Mouse (Mus musculus) heart, embryonic 10.5 days (tissue): ENCODE measurements around the gene Nsun2. TPM values are rescaled to one million over a fixed set of nuclear protein-coding genes. Genes with fewer than 3 reads are reported as not detected.
"Not testable (repeated sequence)": the region's sequence is repeated elsewhere in the genome, so short reads cannot be mapped to it uniquely, and the experiment has no call there.

Experiments
- DNase-seq: peaks from one replicate; pipeline ENCODE4 v3.0.0-alpha.2; 2017; ENCODE audit warnings: low spot score
- H3K27ac ChIP-seq: fragments of 300-500 bp; sonication (generic); 2 replicates; pipeline ENCODE4 v1.5.1; 2016; ENCODE audit warnings: mild to moderate bottlenecking
- H3K27me3 ChIP-seq: fragments of 300-500 bp; sonication (generic); 2 replicates; pipeline ENCODE4 v1.6.1; 2016; ENCODE audit warnings: mild to moderate bottlenecking; ENCODE audit not compliant: poor library complexity, insufficient read depth, severe bottlenecking
- H3K36me3 ChIP-seq: fragments of 300-500 bp; sonication (generic); 2 replicates; pipeline ENCODE4 v1.6.1; 2016; ENCODE audit warnings: mild to moderate bottlenecking, moderate library complexity
- H3K4me1 ChIP-seq: fragments of 300-500 bp; sonication (generic); 2 replicates; pipeline ENCODE4 v1.6.1; 2016; ENCODE audit warnings: mild to moderate bottlenecking
- H3K4me3 ChIP-seq: fragments of 300-500 bp; sonication (generic); 2 replicates; pipeline ENCODE4 v1.5.1; 2016; ENCODE audit warnings: mild to moderate bottlenecking, moderate library complexity
- H3K9me3 ChIP-seq: fragments of 300-500 bp; sonication (generic); 2 replicates; pipeline ENCODE4 v1.6.1; 2016; ENCODE audit warnings: mild to moderate bottlenecking, moderate library complexity
- WGBS: fragments of 180-500 bp; shearing (Covaris S2); methylation state at CpG from one replicate; pipeline ENCODE4 v1.1.7; 2016; 5-methylcytosine and 5-hydroxymethylcytosine counted together
- polyA plus RNA-seq: library from polyadenylated mRNA; unstranded; fragments of >200 nt; fragmentation: Nextera tagmentation; extraction: Ambion mirVana; gene quantifications from 2 replicates; pipeline ENCODE4 v1.2.1, GENCODE M21; 2016

Gene Nsun2
- polyA plus RNA-seq, 1 experiment from 2014 or later, result 140 TPM

DNA sequence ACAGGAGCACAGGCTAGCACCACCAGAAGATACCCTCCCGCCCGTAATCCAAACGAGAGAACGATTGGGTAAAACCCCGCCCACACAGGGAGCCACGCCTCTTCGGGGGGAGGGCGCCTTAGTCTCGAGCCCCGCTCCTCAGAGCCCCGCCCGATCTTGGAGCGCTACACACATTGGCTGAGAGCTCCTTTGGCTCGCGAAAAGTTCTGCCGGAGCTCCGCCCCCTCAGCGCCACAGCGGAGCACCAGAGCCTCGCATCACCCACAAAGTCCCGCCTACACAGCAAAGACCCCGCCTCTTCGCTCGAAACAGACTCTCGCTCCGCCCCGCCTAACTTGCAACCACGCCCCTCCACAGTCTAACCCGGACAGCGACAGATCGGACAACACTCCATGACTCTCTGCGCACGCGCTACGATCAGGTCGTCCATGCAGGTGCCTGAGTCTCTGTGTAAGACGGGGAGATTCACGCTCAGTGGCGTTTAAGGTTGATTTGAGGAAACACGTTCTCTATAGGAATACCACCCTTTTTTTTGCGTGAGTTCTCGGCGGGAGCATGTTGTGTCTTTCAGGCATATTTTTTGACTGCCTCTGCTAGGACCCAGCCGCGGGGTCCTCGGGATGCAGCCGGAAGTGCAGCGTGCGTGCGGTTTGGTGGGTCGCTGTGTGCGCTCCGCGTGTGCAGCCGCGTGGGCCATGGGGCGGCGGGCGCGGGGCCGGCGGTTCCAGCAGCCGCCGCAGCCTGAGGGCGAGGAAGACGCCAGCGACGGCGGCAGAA is 78.0 kb downstream of the Nsun2 start, which contains the start of gene Srd5a1:
Gene Srd5a1, minus strand, starts transcription at position 45 of the 777 bp plus-strand sequence.
- Histone ChIP-seq H3K36me3 (peaks cover 29% of the 10 kb centered on the region), H3K27me3 (peaks cover 10% of the 10 kb centered on the region; the same call in 1 of the 2 replicates), H3K4me3 (peak within 1 kb of the TSS; percentile 98), H3K27ac (peak within 1 kb of the TSS; percentile 94), H3K9me3 (no peaks in the 10 kb centered on the region), H3K4me1 (peaks cover 13% of the 10 kb centered on the region; the same call in 1 of the 2 replicates)
- under 1% methylated on average over 69 of the region's 69 CpGs for WGBS
- DNase-seq, result peak; percentile 100

DNA sequence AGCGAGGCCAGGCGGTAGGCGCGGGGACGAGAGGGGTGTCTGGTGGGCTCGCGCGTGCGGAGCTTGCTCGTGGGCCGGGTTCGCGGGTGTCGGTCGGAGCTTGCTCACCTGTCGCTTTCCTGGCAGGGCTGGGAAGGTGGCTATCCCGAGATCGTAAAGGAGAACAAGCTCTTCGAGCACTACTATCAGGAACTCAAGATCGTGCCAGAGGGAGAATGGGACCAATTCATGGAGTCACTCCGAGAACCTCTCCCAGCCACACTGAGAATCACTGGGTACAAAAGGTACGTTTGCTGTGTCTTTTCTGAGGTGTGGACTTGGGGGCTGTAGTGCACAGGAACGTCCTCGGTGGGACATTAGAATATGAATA is 78.6 kb downstream of the Nsun2 start:
- Histone ChIP-seq H3K36me3 (peaks cover 35% of the 10 kb centered on the region), H3K27ac (peak overlapping the region; percentile 94), H3K27me3 (peaks cover 10% of the 10 kb centered on the region; the same call in 1 of the 2 replicates), H3K4me1 (peaks cover 13% of the 10 kb centered on the region; the same call in 1 of the 2 replicates), H3K4me3 (peak overlapping the region; percentile 98), H3K9me3 (no peaks in the 10 kb centered on the region)
- DNase-seq, result peak; percentile 80
- whole genome bisulfite sequencing, result under 1% methylated on average over 24 of the region's 24 CpGs

DNA sequence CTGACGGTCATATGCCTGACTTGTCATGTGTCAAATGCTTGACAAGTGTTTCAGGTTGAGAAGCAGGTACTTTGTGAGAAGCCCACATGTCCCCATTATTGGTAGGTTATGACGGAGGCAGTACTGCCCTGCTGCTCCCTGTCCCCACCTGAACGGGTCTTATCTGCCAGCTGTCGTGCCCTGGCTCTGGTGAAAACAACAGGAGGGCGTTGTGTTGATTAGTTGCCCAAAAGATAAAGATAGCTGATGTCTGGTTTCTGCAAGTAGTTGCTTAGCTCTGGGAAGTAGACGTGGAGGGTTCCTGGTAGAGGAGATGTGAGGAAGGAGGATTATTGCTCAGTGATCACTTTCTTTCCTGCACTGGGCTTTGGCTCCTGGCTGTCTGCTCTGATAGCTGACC is 83.2 kb downstream of the Nsun2 start:
- peaks cover 80% of the 10 kb centered on the region for H3K36me3 ChIP-seq

DNA sequence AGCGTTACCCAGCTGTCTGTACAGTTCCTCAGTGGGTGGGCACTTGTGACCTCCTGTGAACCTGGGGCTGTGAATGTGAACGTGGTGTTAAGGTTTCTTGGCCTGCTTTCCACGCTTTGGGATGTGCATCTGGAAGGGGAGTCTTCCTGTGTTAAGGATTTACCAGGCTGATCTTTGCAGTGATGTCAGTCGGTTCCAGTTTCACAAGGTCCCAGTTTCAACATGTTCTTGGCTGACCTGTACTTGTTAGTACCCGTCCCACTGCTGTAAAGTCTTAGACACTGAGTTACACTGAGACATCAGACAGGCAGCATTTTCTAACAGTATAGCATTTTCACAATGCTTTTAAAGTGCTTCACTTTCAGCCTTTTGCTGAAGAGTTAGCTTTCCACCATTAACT is 90.3 kb downstream of the Nsun2 start:
- no peak for DNase-seq
- no peaks in the 10 kb centered on the region for H3K27me3 ChIP-seq
- WGBS, result 90% methylated on average over 5 of the region's 5 CpGs
- H3K4me1 ChIP-seq, result no peaks in the 10 kb centered on the region
- peaks cover 98% of the 10 kb centered on the region for H3K36me3 ChIP-seq
- H3K27ac ChIP-seq, result no peak overlapping the region
- H3K4me3 ChIP-seq, result no peak overlapping the region
- H3K9me3 ChIP-seq, result no peaks in the 10 kb centered on the region

More for the DNA sequence above, 83.2 kb downstream of the Nsun2 start:
- Histone ChIP-seq H3K27me3 (no peaks in the 10 kb centered on the region), H3K9me3 (no peaks in the 10 kb centered on the region), H3K4me3 (no peak overlapping the region), H3K4me1 (no peaks in the 10 kb centered on the region), H3K27ac (no peak overlapping the region)
- 67% methylated on average over 6 of the region's 6 CpGs for WGBS
- DNase-seq, result no peak

DNA sequence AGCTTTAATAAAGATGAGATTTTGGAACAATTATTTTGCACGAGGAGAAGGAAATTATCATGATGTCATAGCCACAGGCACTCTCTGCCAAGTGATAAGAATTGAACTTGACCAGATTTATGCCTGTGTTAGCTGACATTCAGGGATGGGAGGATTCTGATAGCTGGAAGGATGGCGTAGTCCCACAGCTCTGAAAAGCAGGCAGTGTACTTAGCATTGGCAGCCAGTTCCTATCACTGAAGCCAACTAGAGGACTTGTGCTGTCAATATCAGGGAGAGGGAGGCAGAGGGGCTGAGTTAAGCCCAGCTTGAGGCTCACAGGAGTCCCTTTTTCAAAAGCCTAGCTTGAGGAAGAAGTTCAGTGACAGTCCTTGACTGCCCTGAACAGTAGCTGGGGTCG is 91.0 kb downstream of the Nsun2 start:
- Histone ChIP-seq H3K27ac (no peak overlapping the region), H3K4me1 (no peaks in the 10 kb centered on the region), H3K27me3 (no peaks in the 10 kb centered on the region), H3K9me3 (no peaks in the 10 kb centered on the region), H3K4me3 (no peak overlapping the region), H3K36me3 (peaks cover 98% of the 10 kb centered on the region)
- 89% methylated on average over 3 of the region's 3 CpGs for WGBS
- DNase-seq, result no peak

DNA sequence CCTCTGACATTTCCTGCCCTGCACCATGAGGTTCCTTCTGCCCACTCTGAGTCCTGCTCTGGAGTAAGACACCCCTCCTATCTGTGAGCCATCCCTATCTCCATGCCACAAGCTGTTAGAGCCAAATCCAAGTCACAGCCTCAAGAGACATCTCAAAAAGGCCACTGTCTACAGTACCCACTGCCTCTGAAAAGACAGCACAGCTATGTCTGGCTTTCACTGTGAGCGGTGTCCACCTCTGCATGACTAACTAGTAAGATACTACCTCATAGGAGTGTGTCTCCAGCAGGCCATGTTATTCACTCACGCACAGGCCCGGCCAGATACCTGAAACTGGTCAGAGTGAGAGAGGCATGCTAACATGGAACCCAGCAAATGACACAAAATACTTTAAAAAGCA is 94.4 kb downstream of the Nsun2 start:
- peak; percentile 51 for DNase-seq
- no peak overlapping the region for H3K4me3 ChIP-seq
- H3K9me3 ChIP-seq, result no peaks in the 10 kb centered on the region
- no peaks in the 10 kb centered on the region for H3K4me1 ChIP-seq
- H3K36me3 ChIP-seq, result peaks cover 99% of the 10 kb centered on the region
- H3K27me3 ChIP-seq, result no peaks in the 10 kb centered on the region
- 98% methylated on average over 3 of the region's 3 CpGs for WGBS
- no peak overlapping the region for H3K27ac ChIP-seq

DNA sequence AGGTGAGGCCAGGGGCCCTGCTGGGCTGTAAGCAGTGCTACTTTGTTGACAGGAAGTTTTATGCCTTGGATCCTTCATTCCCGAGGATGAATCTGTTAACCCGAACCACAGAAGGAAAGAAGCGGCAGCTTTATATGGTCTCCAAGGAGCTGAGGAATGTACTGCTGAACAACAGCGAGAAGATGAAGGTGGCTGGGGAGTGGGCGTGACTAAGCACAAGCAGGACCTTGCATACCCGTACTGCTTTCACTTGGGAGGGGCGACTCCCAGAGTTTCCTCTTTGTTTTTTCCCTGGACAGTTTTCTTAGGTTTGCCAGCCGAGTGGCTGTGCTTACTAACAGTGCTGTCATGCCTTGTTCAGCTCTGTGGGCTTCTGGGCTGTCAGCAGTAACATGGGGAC is 97.0 kb downstream of the Nsun2 start:
- WGBS, result 85% methylated on average over 8 of the region's 8 CpGs
- H3K27ac ChIP-seq, result no peak overlapping the region
- no peak for DNase-seq
- H3K4me1 ChIP-seq, result no peaks in the 10 kb centered on the region
- no peaks in the 10 kb centered on the region for H3K27me3 ChIP-seq
- peaks cover 99% of the 10 kb centered on the region for H3K36me3 ChIP-seq
- no peak overlapping the region for H3K4me3 ChIP-seq
- no peaks in the 10 kb centered on the region for H3K9me3 ChIP-seq

DNA sequence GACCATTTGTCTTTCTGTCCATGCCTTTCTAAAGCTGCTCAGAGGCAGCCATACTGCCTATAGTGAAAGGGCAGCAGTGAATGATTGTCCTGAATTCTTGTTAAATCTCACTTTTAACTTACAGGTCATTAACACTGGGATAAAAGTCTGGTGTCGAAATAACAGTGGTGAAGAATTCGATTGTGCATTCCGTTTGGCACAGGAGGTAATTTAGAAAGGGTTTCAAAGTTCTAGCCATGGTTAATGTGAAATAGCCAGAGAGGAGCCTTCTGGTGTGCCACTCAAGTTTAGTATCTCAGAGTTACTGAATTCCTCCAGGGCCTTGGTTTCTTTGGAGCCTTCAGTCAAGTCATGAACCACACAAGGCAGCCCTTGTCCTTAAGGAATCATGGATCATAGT is 97.6 kb downstream of the Nsun2 start:
- Histone ChIP-seq H3K27ac (no peak overlapping the region), H3K27me3 (no peaks in the 10 kb centered on the region), H3K4me3 (no peak overlapping the region), H3K36me3 (peaks cover 100% of the 10 kb centered on the region), H3K9me3 (no peaks in the 10 kb centered on the region), H3K4me1 (no peaks in the 10 kb centered on the region)
- 94% methylated on average over 3 of the region's 3 CpGs for WGBS
- peak; percentile 42 for DNase-seq

DNA sequence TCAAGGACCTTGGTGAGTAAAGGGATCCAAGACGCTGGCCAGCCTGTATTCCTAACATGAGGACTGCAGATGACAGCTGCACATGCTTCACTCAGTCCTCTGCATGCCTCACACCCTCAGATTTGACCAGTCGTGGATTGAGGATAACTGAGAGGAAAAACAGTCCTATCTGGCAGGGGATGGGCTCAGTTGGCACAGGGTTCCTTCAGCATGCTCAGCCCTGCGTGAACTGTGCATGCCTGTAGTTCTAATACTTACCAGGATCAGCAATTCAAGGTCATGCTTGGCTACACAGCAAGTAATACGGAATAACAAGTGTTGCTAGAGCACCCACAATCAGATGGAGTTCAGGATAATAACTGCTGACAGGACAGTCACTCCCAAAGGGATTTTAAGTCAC is 98.1 kb downstream of the Nsun2 start:
- peaks cover 100% of the 10 kb centered on the region for H3K36me3 ChIP-seq
- 83% methylated on average over 4 of the region's 4 CpGs for WGBS
- no peaks in the 10 kb centered on the region for H3K4me1 ChIP-seq
- H3K27ac ChIP-seq, result no peak overlapping the region
- no peak overlapping the region for H3K4me3 ChIP-seq
- no peaks in the 10 kb centered on the region for H3K9me3 ChIP-seq
- peak; percentile 52 for DNase-seq
- H3K27me3 ChIP-seq, result no peaks in the 10 kb centered on the region

DNA sequence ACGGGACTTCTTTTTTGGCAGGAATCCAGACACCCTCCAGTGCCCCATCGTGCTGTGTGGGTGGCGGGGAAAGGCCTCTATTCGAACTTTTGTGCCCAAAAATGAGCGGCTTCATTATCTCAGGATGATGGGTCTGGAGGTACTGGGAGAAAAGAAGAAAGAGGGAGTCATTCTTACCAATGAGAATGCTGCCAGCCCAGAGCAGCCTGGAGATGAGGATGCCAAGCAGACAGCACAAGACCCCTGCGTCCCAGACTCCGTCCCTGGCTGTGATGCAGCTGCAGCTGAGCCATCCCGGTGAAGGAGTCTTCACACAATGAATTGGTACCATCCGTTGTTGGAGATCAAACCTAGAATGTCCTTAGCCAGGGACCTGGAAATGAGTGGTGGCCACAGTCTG is 100.0 kb downstream of the Nsun2 start:
- WGBS, result 91% methylated on average over 9 of the region's 9 CpGs

DNA sequence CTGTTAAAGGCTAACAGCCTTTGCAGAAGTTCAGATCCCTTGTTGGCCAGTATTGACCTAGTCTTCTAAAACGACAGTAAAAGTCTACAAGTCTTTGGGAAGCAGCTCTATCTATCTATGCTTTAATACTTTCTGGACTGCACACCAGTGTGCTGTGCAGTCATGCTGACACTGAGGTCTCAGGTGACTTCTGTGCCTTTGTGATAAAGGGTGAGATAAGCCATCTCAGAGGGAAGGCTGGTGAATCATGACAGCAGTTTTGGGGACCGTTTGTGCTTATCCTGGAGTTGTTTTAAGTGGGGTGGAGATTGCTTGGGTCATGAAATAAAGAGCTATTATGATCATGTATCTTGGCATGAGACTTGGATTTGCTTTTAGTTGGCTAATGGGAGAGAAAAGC is 100.4 kb downstream of the Nsun2 start:
- H3K36me3 ChIP-seq, result peaks cover 94% of the 10 kb centered on the region

More for the DNA sequence above, 100.0 kb downstream of the Nsun2 start:
- peak; percentile 59 for DNase-seq
- Histone ChIP-seq H3K9me3 (no peaks in the 10 kb centered on the region), H3K36me3 (peaks cover 96% of the 10 kb centered on the region), H3K27ac (no peak overlapping the region), H3K4me3 (no peak overlapping the region), H3K27me3 (no peaks in the 10 kb centered on the region), H3K4me1 (no peaks in the 10 kb centered on the region)

DNA sequence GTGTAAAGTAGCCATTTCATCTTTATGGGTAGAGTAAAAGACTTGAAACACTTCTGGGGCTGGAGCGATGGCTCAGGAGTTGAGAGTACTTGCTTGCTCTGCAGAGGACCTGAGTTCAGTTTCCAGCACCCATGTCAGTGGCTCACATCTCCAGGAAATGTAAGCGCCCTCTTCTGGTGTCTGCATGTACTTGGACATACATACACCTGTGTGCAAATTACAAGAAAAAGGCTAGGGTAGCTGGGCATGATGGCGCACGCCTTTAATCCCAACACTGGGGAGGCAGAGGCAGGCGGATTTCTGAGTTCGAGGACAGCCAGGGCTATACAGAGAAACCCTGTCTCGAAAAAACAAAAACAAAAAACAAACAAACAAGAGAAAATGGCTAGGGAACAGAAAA is 102.3 kb downstream of the Nsun2 start:
- peak; percentile 25 for DNase-seq
- not testable (repeated sequence) for H3K4me1 ChIP-seq, H3K4me3 ChIP-seq, H3K9me3 ChIP-seq, H3K27me3 ChIP-seq, H3K27ac ChIP-seq
- 92% methylated on average over 7 of the region's 7 CpGs for WGBS
- peaks cover 87% of the 10 kb centered on the region for H3K36me3 ChIP-seq

More for the DNA sequence above, 100.4 kb downstream of the Nsun2 start:
- Histone ChIP-seq H3K9me3 (no peaks in the 10 kb centered on the region), H3K27me3 (no peaks in the 10 kb centered on the region), H3K27ac (no peak overlapping the region), H3K4me1 (no peaks in the 10 kb centered on the region), H3K4me3 (no peak overlapping the region)
- 87% methylated on average over 2 of the region's 2 CpGs for WGBS
- DNase-seq, result no peak

DNA sequence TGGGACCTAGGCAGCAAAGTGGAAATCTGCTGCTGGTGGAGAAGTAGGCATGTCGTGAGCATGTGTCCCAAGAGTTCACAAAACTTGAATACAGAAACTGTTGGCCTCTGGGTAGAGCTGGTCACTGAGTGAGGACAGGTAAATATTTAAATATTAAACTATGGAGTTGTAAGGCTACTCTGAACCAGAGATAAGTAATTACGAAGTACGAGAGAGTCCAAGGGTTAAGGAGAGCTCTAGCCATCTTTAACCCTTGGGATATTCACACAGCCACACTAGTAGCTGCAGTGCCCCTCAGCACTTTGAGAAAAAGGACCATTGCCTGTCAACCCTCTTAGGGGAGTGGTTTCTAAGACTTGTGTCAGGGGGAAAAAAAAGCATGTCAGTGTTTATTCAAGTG is 102.8 kb downstream of the Nsun2 start:
- peak; percentile 28 for DNase-seq
- Histone ChIP-seq H3K4me1 (no peaks in the 10 kb centered on the region), H3K9me3 (no peaks in the 10 kb centered on the region), H3K27me3 (no peaks in the 10 kb centered on the region), H3K4me3 (no peak overlapping the region), H3K36me3 (peaks cover 84% of the 10 kb centered on the region), H3K27ac (no peak overlapping the region)
- WGBS, result 91% methylated on average over 3 of the region's 3 CpGs
